Mouse (Mus musculus) forebrain, embryonic 15.5 days (tissue): ENCODE results near the gene Slc38a5. TPM values are rescaled to one million over a fixed set of nuclear protein-coding genes. Genes with fewer than 3 reads are reported as not detected.
"Not testable (repeated sequence)": the region's sequence is repeated elsewhere in the genome, so short reads cannot be mapped to it uniquely, and the experiment has no call there.

Experiments
- ATAC-seq: fragments of 200-750 bp; cut with Nextera tagmentation; replicated peaks from 2 replicates; pipeline ENCODE4 v1.8.0; 2017; ENCODE audit warnings: mild to moderate bottlenecking, moderate TSS enrichment, moderate library complexity
- H3K27ac ChIP-seq: fragments of 300-500 bp; sonication (generic); replicated peaks from 2 replicates; pipeline ENCODE4 v1.5.1; 2015; ENCODE audit warnings: mild to moderate bottlenecking, inconsistent platforms
- H3K27me3 ChIP-seq: fragments of 300-500 bp; sonication (generic); 2 replicates; pipeline ENCODE4 v1.6.1; 2015; ENCODE audit warnings: inconsistent platforms
- H3K36me3 ChIP-seq: fragments of 300-500 bp; sonication (generic); 2 replicates; pipeline ENCODE4 v1.6.1; 2015; ENCODE audit warnings: mild to moderate bottlenecking, inconsistent platforms
- H3K4me1 ChIP-seq: fragments of 300-500 bp; sonication (generic); 2 replicates; pipeline ENCODE4 v1.6.1; 2015; ENCODE audit warnings: inconsistent platforms
- H3K4me2 ChIP-seq: fragments of 300-500 bp; sonication (generic); replicated peaks from 2 replicates; pipeline ENCODE4 v1.6.1; 2015; ENCODE audit warnings: mild to moderate bottlenecking, inconsistent platforms
- H3K4me3 ChIP-seq: fragments of 300-500 bp; sonication (generic); 2 replicates; pipeline ENCODE4 v1.5.1; 2015; ENCODE audit warnings: mild to moderate bottlenecking, inconsistent platforms
- H3K9ac ChIP-seq: fragments of 300-500 bp; sonication (generic); replicated peaks from 2 replicates; pipeline ENCODE4 v1.6.1; 2015; ENCODE audit warnings: mild to moderate bottlenecking, inconsistent platforms
- H3K9me3 ChIP-seq: fragments of 300-500 bp; sonication (generic); 2 replicates; pipeline ENCODE4 v1.6.1; 2016; ENCODE audit warnings: inconsistent platforms
- WGBS: fragments of 180-500 bp; shearing (Covaris S2); methylation state at CpG from one replicate; pipeline ENCODE4 v1.1.7; 2015; ENCODE audit warnings: mixed read lengths; 5-methylcytosine and 5-hydroxymethylcytosine counted together
- polyA plus RNA-seq: library from polyadenylated mRNA; unstranded; fragments of >200 nt; fragmentation: Nextera tagmentation; extraction: Ambion mirVana; gene quantifications from 2 replicates; pipeline ENCODE4 v1.2.1, GENCODE M21; 2015

The Slc38a5 gene
- polyA plus RNA-seq, 1 experiment from 2014 or later = 34.3 TPM

DNA sequence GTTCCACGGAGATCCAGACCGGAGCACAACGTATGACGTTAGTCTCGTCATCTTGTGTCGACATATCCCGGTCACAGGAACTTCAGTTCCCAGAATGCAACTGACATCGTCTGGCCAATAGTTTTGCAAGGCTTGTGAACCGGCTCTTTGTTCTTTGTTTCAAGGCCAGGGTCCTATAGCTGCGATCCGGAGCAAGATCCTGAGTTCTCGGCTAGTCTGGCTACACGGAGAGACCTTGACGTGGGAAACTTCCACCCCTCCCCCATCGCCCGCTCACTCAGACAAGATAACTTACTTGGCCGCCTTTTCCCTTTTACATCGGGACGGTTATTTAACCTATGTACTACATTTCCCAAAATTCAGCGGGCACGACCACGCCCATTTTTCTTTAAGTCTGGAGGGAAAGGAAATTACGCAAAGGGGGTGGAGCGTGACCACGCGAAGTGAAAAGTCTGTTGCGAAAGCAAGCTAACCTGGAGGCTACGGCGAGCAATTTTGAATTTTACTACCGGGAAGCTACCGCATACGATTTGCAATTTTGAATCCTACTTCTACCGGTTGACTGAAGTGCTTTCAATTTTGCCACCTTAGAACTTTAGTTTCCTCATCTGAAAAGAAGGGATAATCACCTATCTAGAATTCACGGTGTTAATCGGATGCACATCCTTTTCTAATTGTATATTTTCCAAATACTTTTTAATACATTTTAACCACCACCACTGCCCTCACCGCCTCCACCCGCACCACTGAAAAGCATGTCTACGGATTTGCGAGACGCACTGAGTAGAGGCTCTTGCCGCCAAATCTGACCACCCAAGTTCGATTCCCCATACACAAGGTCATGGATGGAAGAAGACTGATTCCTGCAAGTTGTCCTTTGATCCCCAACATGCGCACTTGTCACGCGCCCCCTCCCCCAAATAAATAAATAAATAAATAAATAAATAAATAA, 18.3 kb upstream of the Slc38a5 start, which contains the start of gene Ftsj1:
Gene Ftsj1 (minus strand): TSS at position 73 of the 952 bp plus-strand sequence.
- Histone ChIP-seq H3K36me3 (no peaks in the 10 kb centered on the region), H3K4me1 (peaks cover 10% of the 10 kb centered on the region), H3K9me3 (no peaks in the 10 kb centered on the region), H3K27ac (peak within 1 kb of the TSS; percentile 73), H3K4me2 (peak within 1 kb of the TSS; percentile 49), H3K4me3 (peak within 1 kb of the TSS; percentile 53), H3K9ac (peak within 1 kb of the TSS; percentile 56), H3K27me3 (no peaks in the 10 kb centered on the region)
- ATAC-seq = peak; percentile 94
- WGBS = 23% methylated on average over 45 of the region's 45 CpGs

DNA sequence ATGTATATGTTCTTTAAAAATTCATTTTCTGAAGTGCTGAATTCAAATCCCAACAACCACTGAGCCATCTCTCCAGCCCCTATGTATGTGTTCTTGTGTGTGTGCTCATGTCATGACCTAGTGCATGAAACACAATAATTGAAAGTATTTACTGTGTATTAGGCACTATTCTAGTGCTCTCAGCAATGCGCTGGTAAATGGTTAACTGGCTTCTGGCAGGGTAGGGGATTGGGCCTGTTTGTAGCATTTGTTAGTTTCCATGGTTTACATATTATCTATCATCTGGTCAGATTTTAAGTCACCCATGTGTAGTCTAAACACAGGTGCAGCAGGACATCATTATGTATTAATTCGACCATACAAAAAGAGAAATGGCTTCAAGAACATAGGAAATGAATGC, 17.2 kb upstream of the Slc38a5 start:
- H3K4me3 ChIP-seq = no peak overlapping the region
- H3K9me3 ChIP-seq = no peaks in the 10 kb centered on the region
- 92% methylated on average over 2 of the region's 2 CpGs for WGBS
- H3K27me3 ChIP-seq = no peaks in the 10 kb centered on the region
- H3K9ac ChIP-seq = no peak overlapping the region
- H3K4me1 ChIP-seq = peaks cover 10% of the 10 kb centered on the region
- H3K36me3 ChIP-seq = no peaks in the 10 kb centered on the region
- no peak for ATAC-seq
- H3K27ac ChIP-seq = no peak overlapping the region
- H3K4me2 ChIP-seq = no peak overlapping the region

DNA sequence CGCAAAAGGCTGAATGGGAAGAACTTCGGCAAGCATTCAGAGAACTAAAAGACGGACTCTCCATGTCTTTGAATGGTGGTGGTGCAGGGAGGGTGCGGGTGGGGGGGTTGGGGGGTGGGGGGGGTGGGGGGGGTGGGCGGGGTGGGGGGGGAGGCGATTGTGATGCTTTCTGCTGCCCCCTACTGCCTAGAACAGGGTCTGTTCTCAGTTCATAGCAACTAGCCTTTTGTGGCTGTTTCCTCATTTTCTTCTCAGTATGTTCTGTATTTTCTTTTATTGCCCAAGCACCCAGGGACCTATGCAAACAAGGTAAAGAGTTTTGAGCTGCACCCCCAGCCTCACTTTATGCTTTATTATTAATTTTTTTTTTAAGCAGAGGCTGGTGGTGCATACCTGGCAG, 15.1 kb upstream of the Slc38a5 start:
- Histone ChIP-seq H3K9me3 (no peaks in the 10 kb centered on the region), H3K4me1 (peaks cover 8% of the 10 kb centered on the region), H3K36me3 (no peaks in the 10 kb centered on the region), H3K27me3 (no peaks in the 10 kb centered on the region), H3K9ac (no peak overlapping the region), H3K4me2 (no peak overlapping the region), H3K4me3 (no peak overlapping the region), H3K27ac (no peak overlapping the region)
- ATAC-seq = no peak
- WGBS = 22% methylated on average over 3 of the region's 6 CpGs

DNA sequence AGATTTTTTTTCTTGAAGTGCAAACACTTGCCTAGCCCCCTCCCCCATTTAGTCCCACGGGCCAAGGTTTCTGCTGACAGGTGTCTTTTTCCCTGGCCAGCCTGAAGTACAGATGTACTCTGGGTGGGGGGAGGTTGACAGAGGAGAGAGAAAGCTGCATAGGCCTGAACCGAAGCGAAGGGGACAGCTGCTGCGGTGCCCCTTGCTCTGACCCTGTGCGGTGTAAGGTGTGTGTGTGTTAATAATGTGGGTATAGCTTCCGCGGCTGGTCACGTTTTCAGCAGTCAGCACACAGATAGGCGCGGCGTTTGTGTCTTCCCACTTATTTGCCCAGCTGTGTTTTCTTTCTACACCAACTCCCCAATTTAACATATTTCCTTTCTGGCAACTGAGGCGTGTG, 11.5 kb upstream of the Slc38a5 start:
- no peak for ATAC-seq
- H3K27ac ChIP-seq = no peak overlapping the region
- no peak overlapping the region for H3K9ac ChIP-seq
- no peaks in the 10 kb centered on the region for H3K27me3 ChIP-seq
- 85% methylated on average over 12 of the region's 12 CpGs for WGBS
- H3K4me1 ChIP-seq = no peaks in the 10 kb centered on the region
- H3K4me2 ChIP-seq = no peak overlapping the region
- no peaks in the 10 kb centered on the region for H3K36me3 ChIP-seq
- H3K9me3 ChIP-seq = no peaks in the 10 kb centered on the region
- H3K4me3 ChIP-seq = no peak overlapping the region

DNA sequence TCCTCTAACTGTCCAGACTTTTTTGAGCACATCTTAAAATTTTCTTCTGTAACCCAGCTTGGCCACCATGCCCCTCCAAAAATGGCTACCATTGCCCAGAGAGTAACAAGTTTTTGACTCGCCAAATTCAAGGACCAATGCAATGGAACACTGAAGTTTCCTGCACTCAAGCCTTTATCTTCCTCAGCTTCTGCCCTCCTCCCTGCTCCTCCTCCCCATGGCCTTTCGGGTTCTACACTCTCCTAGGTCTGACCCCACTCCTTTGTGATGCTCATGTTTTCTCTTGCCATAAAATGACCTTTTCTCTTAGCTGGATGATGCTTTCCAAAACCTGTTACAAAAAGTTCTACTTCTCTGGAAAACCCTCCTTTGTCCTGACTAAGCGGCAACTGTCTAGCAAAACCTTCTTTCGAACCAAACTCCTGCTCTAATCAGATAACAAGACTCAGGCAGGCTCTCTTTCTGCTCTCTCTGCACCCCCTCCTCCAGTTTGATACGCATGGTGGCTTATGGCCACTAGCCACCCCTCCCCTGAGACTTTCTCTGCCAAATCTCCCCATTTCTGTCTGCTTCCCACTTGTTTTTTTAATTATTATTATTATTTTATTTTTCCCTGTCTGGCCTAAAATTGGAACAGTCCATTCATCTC, 7.7 kb upstream of the Slc38a5 start:
- Histone ChIP-seq H3K27me3 (no peaks in the 10 kb centered on the region), H3K4me1 (no peaks in the 10 kb centered on the region), H3K9me3 (no peaks in the 10 kb centered on the region), H3K4me2 (no peak overlapping the region), H3K4me3 (no peak overlapping the region), H3K36me3 (no peaks in the 10 kb centered on the region), H3K9ac (no peak overlapping the region), H3K27ac (no peak overlapping the region)
- no peak for ATAC-seq
- WGBS = 83% methylated on average over 5 of the region's 5 CpGs

DNA sequence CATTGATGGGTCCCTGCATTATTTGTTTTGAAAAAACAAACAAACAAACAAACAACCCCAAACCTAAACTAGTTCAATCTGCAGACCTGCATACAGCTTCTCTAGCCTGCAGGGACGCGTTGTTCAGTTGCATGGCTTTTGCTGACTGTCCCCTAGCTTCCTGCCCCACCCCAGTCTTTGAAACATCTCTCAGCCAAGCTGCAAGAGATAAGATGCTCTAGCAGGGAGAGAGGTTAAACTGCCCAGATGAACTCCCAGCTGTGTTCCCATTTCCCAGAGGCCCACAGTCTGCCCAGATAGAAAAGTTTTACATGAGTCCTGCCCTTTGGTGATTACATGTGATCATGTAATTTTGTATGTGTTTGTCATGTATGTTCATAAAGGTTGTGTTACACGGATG, 6.7 kb upstream of the Slc38a5 start:
- Histone ChIP-seq H3K4me1 (no peaks in the 10 kb centered on the region), H3K4me3 (no peak overlapping the region), H3K4me2 (no peak overlapping the region), H3K9ac (no peak overlapping the region), H3K36me3 (no peaks in the 10 kb centered on the region), H3K27ac (no peak overlapping the region), H3K9me3 (no peaks in the 10 kb centered on the region), H3K27me3 (no peaks in the 10 kb centered on the region)
- 87% methylated on average over 3 of the region's 3 CpGs for WGBS
- ATAC-seq = no peak

DNA sequence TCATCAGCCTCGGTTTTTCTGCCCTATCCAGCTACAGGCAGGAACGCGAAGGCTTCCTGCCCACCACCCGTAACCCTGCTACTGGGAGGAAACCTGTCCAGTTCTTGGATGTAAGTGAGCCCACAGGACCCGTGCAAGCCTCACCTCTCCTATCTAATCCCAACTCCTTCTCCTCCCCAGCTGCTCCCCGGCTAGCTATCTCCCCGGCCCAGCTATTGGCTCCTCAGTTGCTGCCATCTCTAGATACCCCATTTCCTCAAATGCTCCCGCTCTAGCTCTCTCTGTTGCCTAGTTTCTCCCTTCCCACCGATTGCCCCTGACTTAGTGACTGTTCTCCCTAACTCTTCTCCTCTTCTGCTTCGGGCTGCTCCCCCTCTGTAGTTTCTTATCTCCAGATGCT, 1.1 kb downstream of the Slc38a5 start:
- Histone ChIP-seq H3K4me1 (no peaks in the 10 kb centered on the region), H3K9me3 (no peaks in the 10 kb centered on the region), H3K4me2 (no peak overlapping the region; the same call in 1 of the 2 replicates), H3K27ac (no peak overlapping the region), H3K27me3 (no peaks in the 10 kb centered on the region), H3K4me3 (no peak overlapping the region), H3K9ac (no peak overlapping the region), H3K36me3 (no peaks in the 10 kb centered on the region)
- 29% methylated on average over 10 of the region's 10 CpGs for WGBS
- no peak for ATAC-seq

DNA sequence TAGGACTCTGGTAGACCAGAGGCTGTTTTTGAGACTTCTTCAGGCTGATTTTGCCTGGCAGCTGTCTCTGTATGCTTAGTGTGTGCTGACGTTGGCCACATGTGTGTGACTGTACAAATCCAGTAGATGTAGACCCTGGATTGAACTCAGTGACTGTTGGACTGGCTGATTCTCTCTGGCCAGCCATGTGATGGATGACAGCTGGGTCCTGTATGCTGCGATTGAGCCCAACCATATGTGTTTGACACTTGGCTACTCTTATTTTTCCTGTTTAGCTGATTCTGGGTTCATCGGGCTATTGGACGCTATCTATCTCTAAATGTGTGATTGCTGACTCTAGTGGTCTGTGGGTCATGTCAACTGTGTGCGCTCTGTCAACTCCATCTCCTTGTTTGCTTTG, 3.1 kb downstream of the Slc38a5 start:
- 95% methylated on average over 5 of the region's 5 CpGs for WGBS
- no peak for ATAC-seq
- no peak overlapping the region for H3K27ac ChIP-seq

DNA sequence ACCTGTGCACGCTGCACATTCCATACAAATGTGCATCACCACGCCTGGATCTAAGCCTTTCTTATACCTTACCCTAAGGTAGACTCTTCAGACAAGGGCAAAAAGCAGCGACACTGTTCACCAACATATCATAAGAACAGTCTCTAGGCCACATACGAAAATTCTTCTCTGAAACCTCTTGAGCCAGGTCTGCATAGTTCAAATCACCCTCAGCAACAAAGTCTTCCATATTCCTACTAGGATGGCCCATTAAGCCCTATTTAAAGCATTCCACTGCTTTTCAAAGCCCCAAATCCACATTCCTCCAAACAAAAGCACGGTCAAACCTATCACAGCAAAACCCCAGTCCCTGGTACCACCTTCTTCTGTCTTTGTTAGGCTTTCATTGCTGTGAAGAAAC, 17.7 kb downstream of the Slc38a5 start:
- H3K9me3 ChIP-seq = no peaks in the 10 kb centered on the region
- ATAC-seq = no peak
- no peak overlapping the region for H3K9ac ChIP-seq
- H3K4me3 ChIP-seq = no peak overlapping the region
- no peaks in the 10 kb centered on the region for H3K4me1 ChIP-seq
- H3K27me3 ChIP-seq = no peaks in the 10 kb centered on the region
- H3K27ac ChIP-seq = no peak overlapping the region
- WGBS = 77% methylated on average over 5 of the region's 5 CpGs
- H3K36me3 ChIP-seq = no peaks in the 10 kb centered on the region
- no peak overlapping the region for H3K4me2 ChIP-seq

More for the DNA sequence above, 3.1 kb downstream of the Slc38a5 start:
- Histone ChIP-seq H3K36me3 (no peaks in the 10 kb centered on the region), H3K9me3 (no peaks in the 10 kb centered on the region), H3K4me3 (no peak overlapping the region), H3K4me1 (no peaks in the 10 kb centered on the region), H3K4me2 (no peak overlapping the region), H3K9ac (no peak overlapping the region), H3K27me3 (no peaks in the 10 kb centered on the region)

DNA sequence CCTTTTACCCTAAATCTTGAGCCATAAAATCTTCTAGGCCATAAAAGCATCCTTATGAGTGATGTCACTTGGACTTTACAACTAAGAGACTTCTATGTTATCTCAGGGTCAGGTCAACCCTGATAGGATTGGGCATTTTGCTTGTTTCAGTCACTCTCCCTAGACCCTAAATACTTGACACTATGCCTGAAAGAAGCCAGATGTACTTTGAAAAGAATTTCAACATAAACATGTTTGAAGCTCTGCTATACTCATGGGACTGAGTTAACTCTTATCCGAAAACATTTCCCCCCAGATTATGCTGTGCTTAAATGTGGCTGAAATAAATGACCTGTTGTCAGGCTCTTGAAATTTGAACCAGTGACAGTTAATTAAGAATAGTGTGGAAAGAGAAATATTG, 38.4 kb downstream of the Slc38a5 start:
- Histone ChIP-seq H3K27me3 (no peaks in the 10 kb centered on the region), H3K9me3 (no peaks in the 10 kb centered on the region), H3K4me3 (no peak overlapping the region), H3K27ac (no peak overlapping the region), H3K4me1 (no peaks in the 10 kb centered on the region), H3K4me2 (no peak overlapping the region), H3K9ac (no peak overlapping the region), H3K36me3 (no peaks in the 10 kb centered on the region)
- 92% methylated on average over 1 of the region's 1 CpGs for WGBS
- no peak for ATAC-seq

DNA sequence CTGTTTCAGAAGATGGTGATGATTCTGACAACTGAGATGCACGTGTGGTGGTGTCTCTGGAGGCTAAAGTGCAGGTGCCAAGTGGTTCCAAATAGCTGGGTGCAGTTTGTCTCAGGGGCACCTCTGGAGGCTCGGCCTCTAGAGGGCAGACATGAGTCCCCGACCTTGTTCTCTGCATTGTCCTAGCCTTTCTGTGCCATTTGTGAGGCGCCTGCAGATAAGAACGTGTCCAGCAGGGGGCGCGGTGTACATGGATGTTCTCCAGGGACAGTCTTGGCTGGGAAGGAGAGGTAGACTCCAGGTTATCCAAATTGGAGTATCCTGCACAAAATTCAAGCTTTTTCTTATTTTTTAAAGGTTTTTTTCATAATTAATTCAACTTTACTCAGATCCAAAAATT, 44.0 kb downstream of the Slc38a5 start:
- H3K9me3 ChIP-seq, H3K4me2 ChIP-seq, H3K9ac ChIP-seq, H3K36me3 ChIP-seq, ATAC-seq, H3K27me3 ChIP-seq, H3K4me3 ChIP-seq, H3K4me1 ChIP-seq, H3K27ac ChIP-seq: not testable (repeated sequence)
- 11% methylated on average over 7 of the region's 7 CpGs for WGBS

DNA sequence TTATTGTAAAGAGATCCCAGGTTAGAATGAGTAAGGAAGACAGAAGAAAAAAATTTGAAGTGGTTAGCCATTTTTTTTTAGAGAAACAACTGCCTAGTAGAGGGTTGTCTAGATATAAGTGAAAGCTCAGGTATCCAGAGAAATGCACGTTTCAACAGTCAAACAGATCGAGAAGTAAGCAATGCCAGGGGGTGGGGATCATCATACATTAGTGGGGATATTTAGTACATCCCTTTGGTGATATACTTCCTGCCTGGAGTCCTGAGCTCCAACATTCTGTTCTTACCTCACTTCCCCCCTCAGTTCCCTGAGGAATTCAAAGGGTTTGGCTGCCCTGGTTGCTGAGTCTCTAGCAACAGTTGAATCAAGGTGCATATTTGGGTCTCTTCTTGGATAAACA, 56.2 kb downstream of the Slc38a5 start, which contains the start of gene Ssxb10:
Gene Ssxb10 (plus strand): TSS at position 301 of the 400 bp plus-strand sequence.
- Histone ChIP-seq H3K36me3 (no peaks in the 10 kb centered on the region), H3K27ac (no peak within 1 kb of the TSS), H3K4me3 (no peak within 1 kb of the TSS), H3K4me1 (no peaks in the 10 kb centered on the region), H3K4me2 (no peak within 1 kb of the TSS), H3K9me3 (peaks cover 6% of the 10 kb centered on the region; the same call in 1 of the 2 replicates), H3K27me3 (no peaks in the 10 kb centered on the region), H3K9ac (no peak within 1 kb of the TSS)
- ATAC-seq = no peak
- 54% methylated on average over 2 of the region's 2 CpGs for WGBS
